Mouse (Mus musculus) lung, postnatal 0 days (tissue): Measurements from ENCODE around the gene Iqca.

Experiments
- CTCF ChIP-seq: IDR thresholded peaks from 2 replicates; pipeline ENCODE4 v1.5.1; 2016; ENCODE audit warnings: antibody characterized with exemption, mild to moderate bottlenecking
- EP300 ChIP-seq: IDR thresholded peaks from 2 replicates; pipeline ENCODE4 v1.6.1; 2016; ENCODE audit warnings: antibody characterized with exemption, mild to moderate bottlenecking, control low read depth

GRCm38 (mm10) chr1:90189046-90189445, 35.8 kb upstream of the Iqca start:
- TF ChIP-seq CTCF (no peak), EP300 (no peak)
